Mouse (Mus musculus) heart, postnatal 0 days (tissue): ENCODE measurements around the gene Vmn1r80. TPM values are rescaled to one million over a fixed set of nuclear protein-coding genes. Genes with fewer than 3 reads are reported as not detected.
"Not testable (repeated sequence)": the region's sequence is repeated elsewhere in the genome, so short reads cannot be mapped to it uniquely, and the experiment has no call there.

Experiments
- ATAC-seq: fragments of 200-750 bp; cut with Nextera tagmentation; 2 replicates; pipeline ENCODE4 v1.8.0; 2017; ENCODE audit warnings: low read depth, moderate number of reproducible peaks, moderate library complexity; ENCODE audit not compliant: insufficient read depth
- DNase-seq: peaks from one replicate; pipeline ENCODE4 v3.0.0-alpha.2; 2016; ENCODE audit warnings: low spot score
- H3K27ac ChIP-seq: fragments of 300-500 bp; sonication (generic); 2 replicates; pipeline ENCODE4 v1.5.1; 2014; ENCODE audit warnings: low read depth, mild to moderate bottlenecking
- H3K27me3 ChIP-seq: fragments of 300-500 bp; sonication (generic); 2 replicates; pipeline ENCODE4 v1.6.1; 2014; ENCODE audit warnings: low read length, mixed read lengths; ENCODE audit not compliant: control insufficient read depth, insufficient read depth
- H3K36me3 ChIP-seq: fragments of 300-500 bp; sonication (generic); replicated peaks from 2 replicates; pipeline ENCODE4 v1.6.1; 2014; ENCODE audit warnings: low read length, mixed read lengths; ENCODE audit not compliant: control insufficient read depth, insufficient read depth
- H3K4me1 ChIP-seq: fragments of 300-500 bp; sonication (generic); 2 replicates; pipeline ENCODE4 v1.6.1; 2014; ENCODE audit warnings: antibody characterized with exemption; ENCODE audit not compliant: control insufficient read depth, insufficient read depth
- H3K4me2 ChIP-seq: fragments of 300-500 bp; sonication (generic); 2 replicates; pipeline ENCODE4 v1.6.1; 2014; ENCODE audit warnings: low read depth, mild to moderate bottlenecking, low read length, moderate library complexity
- H3K4me3 ChIP-seq: fragments of 300-500 bp; sonication (generic); 2 replicates; pipeline ENCODE4 v1.5.1; 2014; ENCODE audit warnings: low read depth, low read length
- H3K9ac ChIP-seq: fragments of 300-500 bp; sonication (generic); replicated peaks from 2 replicates; pipeline ENCODE4 v1.6.1; 2014; ENCODE audit warnings: low read depth, low read length, mixed read lengths
- H3K9me3 ChIP-seq: fragments of 300-500 bp; sonication (generic); replicated peaks from 2 replicates; pipeline ENCODE4 v1.6.1; 2016; ENCODE audit warnings: low read length; ENCODE audit not compliant: control insufficient read depth
- CTCF ChIP-seq: IDR thresholded peaks from 2 replicates; pipeline ENCODE4 v1.5.1; 2016; ENCODE audit warnings: antibody characterized with exemption, control low read depth, low read depth
- EP300 ChIP-seq: IDR thresholded peaks from 2 replicates; pipeline ENCODE4 v1.6.1; 2016; ENCODE audit warnings: antibody characterized with exemption, low read depth
- WGBS: fragments of 180-500 bp; shearing (Covaris S2); extraction: QIAGEN DNeasy Blood & Tissue Kit; methylation state at CpG from one replicate; pipeline ENCODE4 v1.1.7; 2014; 5-methylcytosine and 5-hydroxymethylcytosine counted together
- polyA plus RNA-seq: library from polyadenylated mRNA; unstranded; fragments of >200 nt; fragmentation: Nextera tagmentation; extraction: Ambion mirVana; gene quantifications from 2 replicates; pipeline ENCODE4 v1.2.1, GENCODE M21; 2015
- total RNA-seq: library from RNA; depleted of rRNA; stranded (reverse); fragments of >200 nt; gene quantifications from 2 replicates; pipeline ENCODE4 v1.2.3, GENCODE M21; 2014; ENCODE audit warnings: low replicate concordance; rRNA removed

The Vmn1r80 gene
- total RNA-seq (not detected in 2 replicates), polyA plus RNA-seq (not detected in 2 replicates)

- 66% methylated on average over 1 of the region's 1 CpGs for WGBS
- H3K4me1 ChIP-seq, result no peaks in the 10 kb centered on the region
- no peak within 1 kb of the TSS for H3K9ac ChIP-seq
- TF ChIP-seq CTCF (no peak), EP300 (no peak)
- H3K4me3 ChIP-seq, result no peak within 1 kb of the TSS
- no peaks in the 10 kb centered on the region for H3K27me3 ChIP-seq
- no peak within 1 kb of the TSS for H3K4me2 ChIP-seq
- no peak within 1 kb of the TSS for H3K27ac ChIP-seq
- no peak for ATAC-seq
- no peaks in the 10 kb centered on the region for H3K36me3 ChIP-seq
- H3K9me3 ChIP-seq, result no peaks in the 10 kb centered on the region
- no peak for DNase-seq
These were observed at the start of gene Vmn1r80 for GRCm38 (mm10) chr7:12188986-12189385. Gene Vmn1r80 (plus strand): TSS chr7:12189286.

GRCm38 (mm10) chr7:12149957-12150356 is 39.1 kb upstream of the Vmn1r80 start, which contains the start of gene Vmn1r78:
Gene Vmn1r78 (plus strand): TSS chr7:12150257.
- H3K9me3 ChIP-seq, result 0 out of 2 replicates have a peak, but pooled peaks cover 3% of the 10 kb centered on the region
- no peak for DNase-seq
- no peak for ATAC-seq
- no peak within 1 kb of the TSS for H3K27ac ChIP-seq
- WGBS, result 31% methylated on average over 2 of the region's 2 CpGs
- no peak within 1 kb of the TSS for H3K4me2 ChIP-seq
- H3K27me3 ChIP-seq, result no peaks in the 10 kb centered on the region
- no peaks in the 10 kb centered on the region for H3K4me1 ChIP-seq
- H3K4me3 ChIP-seq, result no peak within 1 kb of the TSS
- H3K36me3 ChIP-seq, result no peaks in the 10 kb centered on the region
- TF ChIP-seq EP300, result no peak
- TF ChIP-seq CTCF, result no peak
- H3K9ac ChIP-seq, result no peak within 1 kb of the TSS

- H3K4me1 ChIP-seq, H3K9me3 ChIP-seq, H3K4me2 ChIP-seq, H3K27ac ChIP-seq, H3K36me3 ChIP-seq, H3K4me3 ChIP-seq, H3K9ac ChIP-seq, H3K27me3 ChIP-seq, DNase-seq, ATAC-seq: not testable (repeated sequence)
- 18% methylated on average over 1 of the region's 1 CpGs for WGBS
These were observed 32.6 kb upstream of the Vmn1r80 start for GRCm38 (mm10) chr7:12156463-12156862.

GRCm38 (mm10) chr7:12170979-12171378 is 18.1 kb upstream of the Vmn1r80 start, which contains the start of gene Vmn1r79:
Gene Vmn1r79 (plus strand): TSS chr7:12171279.
- H3K4me3 ChIP-seq, DNase-seq, ATAC-seq, H3K4me2 ChIP-seq, H3K27me3 ChIP-seq, H3K36me3 ChIP-seq, H3K9ac ChIP-seq, H3K27ac ChIP-seq, H3K4me1 ChIP-seq, H3K9me3 ChIP-seq: not testable (repeated sequence)

GRCm38 (mm10) chr7:12172926-12173325 is 16.2 kb upstream of the Vmn1r80 start:
- not testable (repeated sequence) for H3K9ac ChIP-seq, H3K27ac ChIP-seq, DNase-seq, H3K4me1 ChIP-seq, ATAC-seq, H3K4me2 ChIP-seq, H3K4me3 ChIP-seq, H3K27me3 ChIP-seq, H3K36me3 ChIP-seq, H3K9me3 ChIP-seq
- WGBS, result 53% methylated on average over 2 of the region's 2 CpGs

- H3K36me3 ChIP-seq, result no peaks in the 10 kb centered on the region
- no peak overlapping the region for H3K9ac ChIP-seq
- no peak overlapping the region for H3K4me2 ChIP-seq
- H3K4me1 ChIP-seq, result no peaks in the 10 kb centered on the region
- H3K4me3 ChIP-seq, result no peak overlapping the region
- H3K27me3 ChIP-seq, result no peaks in the 10 kb centered on the region
- ATAC-seq (no peak), DNase-seq (no peak)
- TF ChIP-seq EP300, result no peak
- no peak for TF ChIP-seq CTCF
- no peaks in the 10 kb centered on the region; the same call in 1 of the 2 replicates for H3K9me3 ChIP-seq
- 51% methylated on average over 2 of the region's 2 CpGs for WGBS
- no peak overlapping the region for H3K27ac ChIP-seq
These were observed 15.1 kb downstream of the Vmn1r80 start for GRCm38 (mm10) chr7:12204141-12204540.

Other genes with a start within 250 kb of the Vmn1r80 start
- not detected in 2 replicates for gene Vmn1r77, start 152.5 kb upstream of the Vmn1r80 start, total RNA-seq
- gene Vmn1r77, start 152.5 kb upstream of the Vmn1r80 start, polyA plus RNA-seq, result not detected in 2 replicates
- not detected in 2 replicates for gene Vmn1r78, start 39.0 kb upstream of the Vmn1r80 start, total RNA-seq
- not detected in 2 replicates for gene Vmn1r78, start 39.0 kb upstream of the Vmn1r80 start, polyA plus RNA-seq
- not detected in 2 replicates for gene Vmn1r79, start 18.0 kb upstream of the Vmn1r80 start, total RNA-seq
- not detected in 2 replicates for gene Vmn1r79, start 18.0 kb upstream of the Vmn1r80 start, polyA plus RNA-seq
- not detected in 2 replicates for gene Vmn1r81, start 79.0 kb downstream of the Vmn1r80 start, total RNA-seq
- gene Vmn1r81, start 79.0 kb downstream of the Vmn1r80 start, polyA plus RNA-seq, result not detected in 2 replicates
- gene Vmn1r82, start 111.1 kb downstream of the Vmn1r80 start, total RNA-seq, result not detected in 2 replicates
- not detected in 2 replicates for gene Vmn1r82, start 111.1 kb downstream of the Vmn1r80 start, polyA plus RNA-seq
- not detected in 2 replicates for gene Vmn1r83, start 140.2 kb downstream of the Vmn1r80 start, total RNA-seq
- gene Vmn1r83, start 140.2 kb downstream of the Vmn1r80 start, polyA plus RNA-seq, result not detected in 2 replicates
- gene Vmn1r84, start 180.0 kb downstream of the Vmn1r80 start, total RNA-seq, result not detected in 2 replicates
- not detected in 2 replicates for gene Vmn1r84, start 180.0 kb downstream of the Vmn1r80 start, polyA plus RNA-seq
- gene Zfp551, start 233.5 kb downstream of the Vmn1r80 start, total RNA-seq, result 1.4 and 3.6 TPM in 2 replicates
- 2.4 and 2.5 TPM in 2 replicates for gene Zfp551, start 233.5 kb downstream of the Vmn1r80 start, polyA plus RNA-seq